Mouse (Mus musculus) heart, embryonic 11.5 days (tissue): ENCODE measurements around the gene Styx. TPM values are rescaled to one million over a fixed set of nuclear protein-coding genes. Genes with fewer than 3 reads are reported as not detected.
A peak's percentile ranks its signal among the peaks of the same experiment; 100 is the strongest.

Experiments
- ATAC-seq: fragments of 200-750 bp; cut with Nextera tagmentation; replicated peaks from 2 replicates; pipeline ENCODE4 v1.8.0; 2017; ENCODE audit warnings: moderate library complexity; ENCODE audit not compliant: insufficient number of reproducible peaks, low FRiP score, low TSS enrichment
- H3K27ac ChIP-seq: fragments of 300-500 bp; sonication (generic); 2 replicates; pipeline ENCODE4 v1.5.1; 2014; ENCODE audit warnings: mild to moderate bottlenecking, low read depth, low read length
- H3K27me3 ChIP-seq: fragments of 300-500 bp; sonication (generic); 2 replicates; pipeline ENCODE4 v1.6.1; 2014; ENCODE audit warnings: mild to moderate bottlenecking, low read length, mixed read lengths; ENCODE audit not compliant: control insufficient read depth, insufficient read depth
- H3K36me3 ChIP-seq: fragments of 300-500 bp; sonication (generic); 2 replicates; pipeline ENCODE4 v1.6.1; 2014; ENCODE audit warnings: mild to moderate bottlenecking, low read length, moderate library complexity, mixed read lengths; ENCODE audit not compliant: control insufficient read depth, insufficient read depth
- H3K4me1 ChIP-seq: fragments of 300-500 bp; sonication (generic); 2 replicates; pipeline ENCODE4 v1.6.1; 2014; ENCODE audit warnings: low read length; ENCODE audit not compliant: control insufficient read depth, insufficient read depth
- H3K4me2 ChIP-seq: fragments of 300-500 bp; sonication (generic); 2 replicates; pipeline ENCODE4 v1.6.1; 2014; ENCODE audit warnings: mild to moderate bottlenecking, moderate library complexity
- H3K4me3 ChIP-seq: fragments of 300-500 bp; sonication (generic); 2 replicates; pipeline ENCODE4 v1.5.1; 2014; ENCODE audit warnings: low read depth, low read length
- H3K9ac ChIP-seq: fragments of 300-500 bp; sonication (generic); 2 replicates; pipeline ENCODE4 v1.6.1; 2014; ENCODE audit warnings: mild to moderate bottlenecking, low read depth, low read length, moderate library complexity
- H3K9me3 ChIP-seq: fragments of 300-500 bp; sonication (generic); replicated peaks from 2 replicates; pipeline ENCODE4 v1.6.1; 2016; ENCODE audit warnings: low read length; ENCODE audit not compliant: control insufficient read depth
- WGBS: fragments of 180-500 bp; shearing (Covaris S2); extraction: QIAGEN DNeasy Blood & Tissue Kit; methylation state at CpG from one replicate; pipeline ENCODE4 v1.1.7; 2014; ENCODE audit not compliant: insufficient replicate concordance; 5-methylcytosine and 5-hydroxymethylcytosine counted together
- polyA plus RNA-seq: library from polyadenylated mRNA; unstranded; fragments of >200 nt; fragmentation: Nextera tagmentation; extraction: Ambion mirVana; gene quantifications from 2 replicates; pipeline ENCODE4 v1.2.1, GENCODE M21; 2014

The Styx gene
- polyA plus RNA-seq, 1 experiment from 2014 or later: 52.1 TPM

GRCm38 (mm10) chr14:45452861-45453512 is 102.1 kb downstream of the Styx start:
- WGBS: 12% methylated on average over 11 of the region's 11 CpGs
- Histone ChIP-seq H3K9ac (peak overlapping the region; percentile 18; the same call in 1 of the 2 replicates), H3K27me3 (no peaks in the 10 kb centered on the region), H3K4me1 (peaks cover 44% of the 10 kb centered on the region), H3K4me3 (no peak overlapping the region), H3K4me2 (0 out of 2 replicates have a peak overlapping the region, but pooled peaks have one; percentile 1), H3K36me3 (no peaks in the 10 kb centered on the region), H3K27ac (peak overlapping the region; percentile 70), H3K9me3 (no peaks in the 10 kb centered on the region)
- no peak for ATAC-seq

GRCm38 (mm10) chr14:45453538-45454233 is 102.8 kb downstream of the Styx start:
- Histone ChIP-seq H3K4me1 (peaks cover 44% of the 10 kb centered on the region), H3K9ac (0 out of 2 replicates have a peak overlapping the region, but pooled peaks have one; percentile 39), H3K36me3 (peaks cover 4% of the 10 kb centered on the region), H3K27me3 (no peaks in the 10 kb centered on the region), H3K4me2 (no peak overlapping the region), H3K4me3 (no peak overlapping the region), H3K9me3 (no peaks in the 10 kb centered on the region), H3K27ac (peak overlapping the region; percentile 70)
- 0 out of 2 replicates have a peak, but pooled peaks have one; percentile 12 for ATAC-seq
- WGBS: 55% methylated on average over 5 of the region's 5 CpGs

GRCm38 (mm10) chr14:45455651-45456501 is 105.0 kb downstream of the Styx start:
- 48% methylated on average over 12 of the region's 12 CpGs for WGBS
- Histone ChIP-seq H3K9me3 (no peaks in the 10 kb centered on the region), H3K4me3 (no peak overlapping the region), H3K36me3 (peaks cover 15% of the 10 kb centered on the region), H3K27me3 (no peaks in the 10 kb centered on the region), H3K27ac (peak overlapping the region; percentile 65), H3K4me2 (no peak overlapping the region), H3K9ac (no peak overlapping the region), H3K4me1 (peaks cover 44% of the 10 kb centered on the region)
- ATAC-seq: no peak

GRCm38 (mm10) chr14:45456502-45456846 is 105.6 kb downstream of the Styx start:
- no peak for ATAC-seq
- H3K4me1 ChIP-seq: peaks cover 40% of the 10 kb centered on the region
- peak overlapping the region; percentile 65 for H3K27ac ChIP-seq
- no peak overlapping the region for H3K4me3 ChIP-seq
- H3K4me2 ChIP-seq: no peak overlapping the region
- no peak overlapping the region for H3K9ac ChIP-seq
- H3K36me3 ChIP-seq: peaks cover 19% of the 10 kb centered on the region
- H3K27me3 ChIP-seq: no peaks in the 10 kb centered on the region
- 0% methylated on average over 1 of the region's 1 CpGs for WGBS
- no peaks in the 10 kb centered on the region for H3K9me3 ChIP-seq

- Histone ChIP-seq H3K4me3 (no peak overlapping the region), H3K4me2 (no peak overlapping the region), H3K4me1 (peaks cover 36% of the 10 kb centered on the region), H3K27me3 (no peaks in the 10 kb centered on the region), H3K36me3 (peaks cover 24% of the 10 kb centered on the region), H3K9ac (no peak overlapping the region), H3K27ac (peak overlapping the region; percentile 71), H3K9me3 (no peaks in the 10 kb centered on the region)
- no peak for ATAC-seq
- 68% methylated on average over 9 of the region's 9 CpGs for WGBS
Observed at GRCm38 (mm10) chr14:45457003-45457402, 106.1 kb downstream of the Styx start.

- 91% methylated on average over 14 of the region's 14 CpGs for WGBS
- Histone ChIP-seq H3K4me3 (no peak overlapping the region), H3K9ac (no peak overlapping the region), H3K4me2 (no peak overlapping the region), H3K36me3 (peaks cover 24% of the 10 kb centered on the region), H3K9me3 (no peaks in the 10 kb centered on the region), H3K27ac (no peak overlapping the region), H3K4me1 (peaks cover 28% of the 10 kb centered on the region), H3K27me3 (no peaks in the 10 kb centered on the region)
- ATAC-seq: no peak
Observed at GRCm38 (mm10) chr14:45459877-45460276, 109.0 kb downstream of the Styx start.

- ATAC-seq: no peak
- Histone ChIP-seq H3K36me3 (peaks cover 24% of the 10 kb centered on the region), H3K4me3 (no peak overlapping the region), H3K4me2 (no peak overlapping the region), H3K27me3 (no peaks in the 10 kb centered on the region), H3K27ac (no peak overlapping the region), H3K9me3 (no peaks in the 10 kb centered on the region), H3K9ac (no peak overlapping the region), H3K4me1 (peaks cover 24% of the 10 kb centered on the region)
- WGBS: 89% methylated on average over 9 of the region's 10 CpGs
Observed at GRCm38 (mm10) chr14:45460491-45460890, 109.6 kb downstream of the Styx start.

- Histone ChIP-seq H3K9ac (no peak overlapping the region), H3K27ac (no peak overlapping the region), H3K4me2 (no peak overlapping the region), H3K4me1 (peaks cover 18% of the 10 kb centered on the region), H3K4me3 (no peak overlapping the region), H3K36me3 (peaks cover 36% of the 10 kb centered on the region), H3K27me3 (no peaks in the 10 kb centered on the region), H3K9me3 (no peaks in the 10 kb centered on the region)
- WGBS: 90% methylated on average over 6 of the region's 6 CpGs
- ATAC-seq: no peak
Observed at GRCm38 (mm10) chr14:45461945-45462344, 111.1 kb downstream of the Styx start.
